Mouse (Mus musculus) erythroblast, embryonic 14.5 days (primary cell): ENCODE results near the gene Slc22a12. TPM values are rescaled to one million over a fixed set of nuclear protein-coding genes. Genes with fewer than 3 reads are reported as not detected.

Experiments used
- H3K27me3 ChIP-seq: 2 replicates; pipeline ENCODE4 v1.6.1; 2012; ENCODE audit warnings: inconsistent platforms; ENCODE audit not compliant: control insufficient read depth
- H3K36me3 ChIP-seq: 2 replicates; pipeline ENCODE4 v1.6.1; 2012; ENCODE audit warnings: mild to moderate bottlenecking, inconsistent platforms; ENCODE audit not compliant: control insufficient read depth
- H3K4me1 ChIP-seq: 2 replicates; pipeline ENCODE4 v1.6.1; 2012; ENCODE audit warnings: inconsistent platforms; ENCODE audit not compliant: control insufficient read depth
- H3K4me3 ChIP-seq: replicated peaks from 2 replicates; pipeline ENCODE3; 2012; ENCODE audit warnings: moderate library complexity, mild to moderate bottlenecking, inconsistent platforms
- H3K9me3 ChIP-seq: 2 replicates; pipeline ENCODE4 v1.6.1; 2012; ENCODE audit warnings: low read length, inconsistent platforms, mixed read lengths; ENCODE audit not compliant: control insufficient read depth
- GATA1 ChIP-seq: IDR thresholded peaks from 2 replicates; pipeline ENCODE4 v1.6.1; 2012; ENCODE audit warnings: low read length, inconsistent platforms, mixed read lengths
- TAL1 ChIP-seq: IDR thresholded peaks from 3 replicates; pipeline ENCODE4 v1.6.1; 2012; ENCODE audit warnings: low read length, inconsistent platforms, mixed read lengths
- polyA plus RNA-seq: library from polyadenylated mRNA; stranded (reverse); fragments of >175 nt; gene quantifications from 2 replicates; pipeline ENCODE4 v1.2.3, GENCODE M21; 2012

The Slc22a12 gene
- polyA plus RNA-seq, 1 experiment: not detected

- Histone ChIP-seq H3K9me3 (no peaks in the 10 kb centered on the region; the same call in 1 of the 2 replicates), H3K27me3 (peaks cover 39% of the 10 kb centered on the region), H3K4me1 (no peaks in the 10 kb centered on the region), H3K36me3 (no peaks in the 10 kb centered on the region), H3K4me3 (no peak overlapping the region)
- TF ChIP-seq GATA1 (no peak), TAL1 (no peak)
Measured at GRCm38 (mm10) chr19:6536201-6536600, 6.6 kb downstream of the Slc22a12 start.

GRCm38 (mm10) chr19:6534118-6534415 lies 8.8 kb downstream of the Slc22a12 start:
- H3K9me3 ChIP-seq: no peaks in the 10 kb centered on the region; the same call in 1 of the 2 replicates
- H3K4me3 ChIP-seq: no peak overlapping the region
- H3K27me3 ChIP-seq: peaks cover 61% of the 10 kb centered on the region
- H3K4me1 ChIP-seq: no peaks in the 10 kb centered on the region
- H3K36me3 ChIP-seq: no peaks in the 10 kb centered on the region
- TF ChIP-seq TAL1 (no peak), GATA1 (no peak)

GRCm38 (mm10) chr19:6533290-6534117 lies 9.3 kb downstream of the Slc22a12 start:
- Histone ChIP-seq H3K36me3 (no peaks in the 10 kb centered on the region), H3K9me3 (no peaks in the 10 kb centered on the region; the same call in 1 of the 2 replicates), H3K4me1 (no peaks in the 10 kb centered on the region), H3K27me3 (peaks cover 66% of the 10 kb centered on the region), H3K4me3 (no peak overlapping the region)
- no peak for TF ChIP-seq TAL1
- no peak for TF ChIP-seq GATA1

- Histone ChIP-seq H3K9me3 (no peaks in the 10 kb centered on the region; the same call in 1 of the 2 replicates), H3K4me3 (no peak overlapping the region), H3K36me3 (no peaks in the 10 kb centered on the region), H3K27me3 (peaks cover 70% of the 10 kb centered on the region), H3K4me1 (no peaks in the 10 kb centered on the region)
- TF ChIP-seq GATA1: no peak
- TF ChIP-seq TAL1: no peak
Measured at GRCm38 (mm10) chr19:6532656-6533055, 10.2 kb downstream of the Slc22a12 start.

GRCm38 (mm10) chr19:6531832-6532471 lies 10.9 kb downstream of the Slc22a12 start:
- H3K27me3 ChIP-seq: peaks cover 70% of the 10 kb centered on the region
- no peak overlapping the region for H3K4me3 ChIP-seq
- TF ChIP-seq TAL1 (no peak), GATA1 (no peak)
- no peaks in the 10 kb centered on the region for H3K4me1 ChIP-seq
- no peaks in the 10 kb centered on the region; the same call in 1 of the 2 replicates for H3K9me3 ChIP-seq
- no peaks in the 10 kb centered on the region for H3K36me3 ChIP-seq

GRCm38 (mm10) chr19:6531011-6531631 lies 11.7 kb downstream of the Slc22a12 start:
- TF ChIP-seq GATA1: no peak
- no peak for TF ChIP-seq TAL1
- Histone ChIP-seq H3K9me3 (no peaks in the 10 kb centered on the region; the same call in 1 of the 2 replicates), H3K36me3 (no peaks in the 10 kb centered on the region), H3K4me1 (no peaks in the 10 kb centered on the region), H3K4me3 (no peak overlapping the region), H3K27me3 (peaks cover 70% of the 10 kb centered on the region)

- Histone ChIP-seq H3K27me3 (peaks cover 68% of the 10 kb centered on the region), H3K36me3 (no peaks in the 10 kb centered on the region), H3K9me3 (no peaks in the 10 kb centered on the region; the same call in 1 of the 2 replicates), H3K4me3 (no peak overlapping the region), H3K4me1 (no peaks in the 10 kb centered on the region)
- TF ChIP-seq GATA1 (no peak), TAL1 (no peak)
Measured at GRCm38 (mm10) chr19:6530359-6530758, 12.5 kb downstream of the Slc22a12 start.

GRCm38 (mm10) chr19:6529265-6529985 lies 13.4 kb downstream of the Slc22a12 start:
- TF ChIP-seq GATA1 (no peak), TAL1 (no peak)
- H3K27me3 ChIP-seq: peaks cover 62% of the 10 kb centered on the region
- no peaks in the 10 kb centered on the region for H3K36me3 ChIP-seq
- H3K9me3 ChIP-seq: no peaks in the 10 kb centered on the region; the same call in 1 of the 2 replicates
- H3K4me1 ChIP-seq: no peaks in the 10 kb centered on the region
- no peak overlapping the region for H3K4me3 ChIP-seq
